Mouse (Mus musculus) brain, embryonic 18.5 days (tissue): ENCODE results near the gene Cym.

Experiments
- DNase-seq: peaks from one replicate; pipeline ENCODE4 v3.0.0-alpha.2; 2012; ENCODE audit warnings: low read depth, low spot score

Cym gene

GRCm38 (mm10) chr3:107221608-107222007 is at the start of gene Cym:
Cym (minus strand) TSS chr3:107221732.
- no peak for DNase-seq

- no peak for DNase-seq
Measured at GRCm38 (mm10) chr3:107266814-107267345, 45.3 kb upstream of the Cym start.

GRCm38 (mm10) chr3:107261851-107262165 is 40.3 kb upstream of the Cym start:
- DNase-seq: no peak

GRCm38 (mm10) chr3:107260956-107261850 is 39.7 kb upstream of the Cym start:
- no peak for DNase-seq

- DNase-seq: no peak
Measured at GRCm38 (mm10) chr3:107257924-107258323, 36.4 kb upstream of the Cym start.

- DNase-seq: no peak
Measured at GRCm38 (mm10) chr3:107256724-107257123, 35.2 kb upstream of the Cym start.

GRCm38 (mm10) chr3:107255992-107256391 is 34.5 kb upstream of the Cym start:
- DNase-seq: no peak

GRCm38 (mm10) chr3:107253925-107254324 is 32.4 kb upstream of the Cym start:
- DNase-seq: no peak

- DNase-seq: no peak
Measured at GRCm38 (mm10) chr3:107252035-107252434, 30.5 kb upstream of the Cym start.

GRCm38 (mm10) chr3:107250320-107250719 is 28.8 kb upstream of the Cym start:
- no peak for DNase-seq

GRCm38 (mm10) chr3:107249042-107249441 is 27.5 kb upstream of the Cym start:
- DNase-seq: no peak

GRCm38 (mm10) chr3:107246876-107247275 is 25.3 kb upstream of the Cym start:
- DNase-seq: no peak

GRCm38 (mm10) chr3:107241389-107242094 is 20.0 kb upstream of the Cym start:
- no peak for DNase-seq

GRCm38 (mm10) chr3:107239607-107240006 is 18.1 kb upstream of the Cym start, which contains the start of gene Prok1:
Prok1 (minus strand) TSS chr3:107239707.
- DNase-seq: no peak

- DNase-seq: no peak
Measured at GRCm38 (mm10) chr3:107238471-107238980, 17.0 kb upstream of the Cym start.

- no peak for DNase-seq
Measured at GRCm38 (mm10) chr3:107238051-107238450, 16.5 kb upstream of the Cym start.

- DNase-seq: no peak
Measured at GRCm38 (mm10) chr3:107233945-107234344, 12.4 kb upstream of the Cym start.

GRCm38 (mm10) chr3:107233351-107233813 is 11.8 kb upstream of the Cym start:
- peak; percentile 68 for DNase-seq

- DNase-seq: no peak
Measured at GRCm38 (mm10) chr3:107231202-107231601, 9.7 kb upstream of the Cym start.

- DNase-seq: no peak
Measured at GRCm38 (mm10) chr3:107230527-107230926, 9.0 kb upstream of the Cym start, which contains the start of gene A630076J17Rik. A630076J17Rik (plus strand) TSS chr3:107230614.

GRCm38 (mm10) chr3:107229822-107230221 is 8.3 kb upstream of the Cym start:
- DNase-seq: no peak

- no peak for DNase-seq
Measured at GRCm38 (mm10) chr3:107229221-107229620, 7.7 kb upstream of the Cym start.
